Mouse (Mus musculus): ENCODE results near the gene Bicra. TPM values are rescaled to one million over a fixed set of nuclear protein-coding genes. Genes with fewer than 3 reads are reported as not detected.

Gene Bicra
- 10 to 100 TPM; 41.9 to 54.2 TPM for total RNA-seq (2023)

GRCm38 (mm10) chr7:16047338-16048146 lies at the start of gene Bicra:
Gene Bicra (minus strand): TSS chr7:16047921.

GRCm38 (mm10) chr7:16061219-16062098 lies 13.7 kb upstream of the Bicra start, which contains the start of gene Zfp541:
Gene Zfp541 (plus strand): TSS chr7:16061814.

GRCm38 (mm10) chr7:15967312-15967711 lies 80.4 kb downstream of the Bicra start, which contains the start of gene Ehd2:
Gene Ehd2 (minus strand): TSS chr7:15967567.

GRCm38 (mm10) chr7:15945721-15946536 lies 101.8 kb downstream of the Bicra start, which contains the start of gene Nop53:
Gene Nop53 (minus strand): TSS chr7:15946074.

GRCm38 (mm10) chr7:15922220-15922773 lies 125.4 kb downstream of the Bicra start, which contains the start of gene Selenow:
Gene Selenow (minus strand): TSS chr7:15922402.

Other genes starting within 250 kb of the Bicra start
- gene Obox6, start 208.2 kb downstream of the Bicra start, total RNA-seq (2023): not detected
- not detected for gene Crx, start 168.0 kb downstream of the Bicra start, total RNA-seq (2023)
- gene Crxos, start 165.3 kb downstream of the Bicra start, total RNA-seq (2023): not detected
- 100 to 1,000 TPM; 123 to 124 TPM for gene Selenow, start 125.5 kb downstream of the Bicra start, total RNA-seq (2023)
- 100 to 1,000 TPM; 338 to 417 TPM for gene Nop53, start 101.8 kb downstream of the Bicra start, total RNA-seq (2023)
- under 1 TPM; 0.27 to 0.55 TPM for gene Ehd2, start 80.4 kb downstream of the Bicra start, total RNA-seq (2023)
- gene Zfp541, start 13.9 kb upstream of the Bicra start, total RNA-seq (2023): under 1 TPM; 0.50 to 0.70 TPM
- gene Napa, start 50.5 kb upstream of the Bicra start, total RNA-seq (2023): 100 to 1,000 TPM; 224 to 251 TPM
- gene Kptn, start 72.0 kb upstream of the Bicra start, total RNA-seq (2023): 10 to 100 TPM; 23.0 to 27.9 TPM
- gene Slc8a2, start 81.9 kb upstream of the Bicra start, total RNA-seq (2023): under 1 TPM in 1 of 2 experiments, not detected in 1; 0.24 TPM
- gene Meis3, start 127.2 kb upstream of the Bicra start, total RNA-seq (2023): 1 to 10 TPM; 5.1 to 6.4 TPM
- gene Dhx34, start 174.1 kb upstream of the Bicra start, total RNA-seq (2023): 10 to 100 TPM; 31.1 to 32.0 TPM
- gene C5ar2, start 196.2 kb upstream of the Bicra start, total RNA-seq (2023): 1 to 10 TPM; 5.2 to 6.0 TPM
- gene C5ar1, start 211.6 kb upstream of the Bicra start, total RNA-seq (2023): 10 to 100 TPM; 80.1 to 84.6 TPM
- gene Inafm1, start 225.7 kb upstream of the Bicra start, total RNA-seq (2023): 10 to 100 TPM; 22.5 to 23.4 TPM
- 100 to 1,000 TPM; 303 to 392 TPM for gene Ccdc9, start 238.9 kb upstream of the Bicra start, total RNA-seq (2023)